Mouse (Mus musculus): ENCODE measurements around the gene Gba.
"Not testable (repeated sequence)": the region's sequence is repeated elsewhere in the genome, so short reads cannot be mapped to it uniquely, and the experiment has no call there.

The Gba gene

DNA sequence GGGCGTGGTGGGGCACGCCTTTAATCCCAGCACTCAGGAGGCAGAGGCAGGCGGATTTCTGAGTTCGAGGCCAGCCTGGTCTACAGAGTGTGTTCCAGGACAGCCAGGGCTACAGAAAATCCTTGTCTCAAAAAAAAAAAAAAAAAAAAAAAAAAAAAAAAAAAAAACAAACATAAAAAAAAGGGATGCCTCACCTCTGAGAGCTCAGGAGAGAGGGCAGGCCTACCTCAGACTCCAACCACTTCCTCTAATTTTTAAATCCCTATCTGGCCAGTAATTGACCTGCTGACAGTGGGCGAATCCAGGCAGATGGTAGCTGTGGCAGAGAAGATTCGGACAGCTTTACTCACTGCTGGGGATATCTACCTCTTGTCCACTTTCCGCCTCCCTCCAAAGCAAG lies 13.7 kb downstream of the Gba start:
- not testable (repeated sequence) for DNase-seq

DNA sequence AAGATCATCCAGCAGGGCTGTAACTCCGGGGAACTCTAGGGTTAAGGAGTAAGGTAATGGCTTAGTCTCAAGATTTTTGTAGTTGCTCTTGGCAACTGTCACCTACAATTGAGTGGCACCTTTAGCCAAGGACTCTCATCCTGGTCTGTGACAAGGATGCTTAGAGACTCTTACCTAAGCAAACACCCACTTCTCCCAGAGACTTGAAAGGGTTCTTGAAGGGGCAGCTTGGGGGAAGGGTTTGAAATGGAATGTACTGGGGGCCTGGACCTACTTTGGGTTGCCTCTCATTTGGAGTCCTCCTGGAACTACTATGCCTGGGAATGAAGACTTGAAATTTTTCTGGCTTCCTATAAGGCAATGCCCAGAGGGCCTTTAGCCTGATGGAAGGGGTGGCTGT lies 15.5 kb downstream of the Gba start:
- DNase-seq = no peak

GRCm38 (mm10) chr3:89219546-89219945 lies 16.8 kb downstream of the Gba start:
- DNase-seq = no peak

DNA sequence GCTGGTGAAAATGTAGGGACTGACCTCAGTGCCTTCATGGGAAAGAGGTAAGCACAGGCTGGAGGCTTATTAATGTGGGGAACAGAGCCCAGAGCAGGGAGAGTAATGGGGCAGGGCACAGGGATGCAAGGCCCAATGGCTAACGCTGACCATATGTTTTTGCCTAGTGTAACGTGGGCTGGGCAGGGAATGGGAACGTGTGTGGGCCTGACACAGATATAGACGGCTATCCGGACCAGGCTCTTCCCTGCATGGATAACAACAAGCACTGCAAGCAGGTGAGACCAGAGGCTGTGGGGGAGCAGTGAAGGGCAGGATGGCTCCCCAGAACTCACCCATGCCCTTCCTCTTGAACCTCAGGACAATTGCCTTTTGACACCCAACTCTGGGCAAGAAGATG lies 18.4 kb downstream of the Gba start:
- DNase-seq = no peak

- no peak for DNase-seq
Observed at GRCm38 (mm10) chr3:89224796-89225195, 22.1 kb downstream of the Gba start.

DNA sequence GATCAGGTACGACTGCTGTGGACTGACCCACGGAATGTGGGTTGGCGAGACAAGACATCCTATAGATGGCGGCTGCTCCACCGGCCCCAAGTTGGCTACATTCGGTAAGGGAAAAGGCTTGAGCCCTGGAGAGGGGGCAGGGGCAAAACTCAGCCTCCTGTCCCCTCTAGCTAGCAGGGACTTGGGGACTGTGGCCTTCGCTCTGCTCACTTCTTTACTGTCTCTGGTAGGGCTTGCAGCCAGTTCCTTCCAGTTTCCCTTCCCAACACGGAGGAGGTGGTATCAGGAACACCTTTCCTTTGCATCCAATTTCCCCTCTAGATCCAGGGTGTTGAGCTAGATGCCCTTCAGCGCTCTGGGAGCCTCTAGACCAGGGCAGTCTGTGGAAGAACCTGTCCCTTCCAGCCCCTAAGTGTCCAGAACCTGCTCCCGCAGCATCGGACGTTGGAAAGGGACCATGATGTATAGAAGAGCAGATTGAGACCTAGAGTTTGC lies 22.6 kb downstream of the Gba start:
- no peak for DNase-seq

- DNase-seq = no peak
Observed at GRCm38 (mm10) chr3:89225918-89226317, 23.2 kb downstream of the Gba start.

- no peak for DNase-seq
Observed at GRCm38 (mm10) chr3:89226361-89226760, 23.6 kb downstream of the Gba start.

DNA sequence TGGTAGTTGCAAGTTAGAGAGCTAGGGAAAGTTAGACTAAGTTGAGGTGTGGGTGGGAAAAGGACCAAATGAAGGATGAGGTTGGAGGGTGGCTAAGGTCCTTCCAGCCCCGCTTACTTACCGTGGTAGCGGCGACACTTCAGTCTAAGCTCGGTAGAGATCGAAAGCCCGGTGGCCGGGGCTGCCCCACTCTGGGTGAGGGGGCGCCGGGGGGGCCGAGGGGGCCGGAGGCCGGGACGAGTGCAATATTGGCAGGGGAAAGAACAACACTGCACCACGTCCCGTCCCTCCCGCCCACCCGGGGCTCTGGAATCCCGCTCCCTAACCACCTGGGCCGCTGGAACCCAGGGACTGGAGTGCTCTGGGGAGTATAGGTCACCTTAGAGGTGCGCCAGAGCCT lies 24.2 kb downstream of the Gba start, which contains the start of gene Mtx1:
Gene Mtx1 (minus strand): TSS at position 189 of the 400 bp plus-strand sequence.
- DNase-seq = no peak

DNA sequence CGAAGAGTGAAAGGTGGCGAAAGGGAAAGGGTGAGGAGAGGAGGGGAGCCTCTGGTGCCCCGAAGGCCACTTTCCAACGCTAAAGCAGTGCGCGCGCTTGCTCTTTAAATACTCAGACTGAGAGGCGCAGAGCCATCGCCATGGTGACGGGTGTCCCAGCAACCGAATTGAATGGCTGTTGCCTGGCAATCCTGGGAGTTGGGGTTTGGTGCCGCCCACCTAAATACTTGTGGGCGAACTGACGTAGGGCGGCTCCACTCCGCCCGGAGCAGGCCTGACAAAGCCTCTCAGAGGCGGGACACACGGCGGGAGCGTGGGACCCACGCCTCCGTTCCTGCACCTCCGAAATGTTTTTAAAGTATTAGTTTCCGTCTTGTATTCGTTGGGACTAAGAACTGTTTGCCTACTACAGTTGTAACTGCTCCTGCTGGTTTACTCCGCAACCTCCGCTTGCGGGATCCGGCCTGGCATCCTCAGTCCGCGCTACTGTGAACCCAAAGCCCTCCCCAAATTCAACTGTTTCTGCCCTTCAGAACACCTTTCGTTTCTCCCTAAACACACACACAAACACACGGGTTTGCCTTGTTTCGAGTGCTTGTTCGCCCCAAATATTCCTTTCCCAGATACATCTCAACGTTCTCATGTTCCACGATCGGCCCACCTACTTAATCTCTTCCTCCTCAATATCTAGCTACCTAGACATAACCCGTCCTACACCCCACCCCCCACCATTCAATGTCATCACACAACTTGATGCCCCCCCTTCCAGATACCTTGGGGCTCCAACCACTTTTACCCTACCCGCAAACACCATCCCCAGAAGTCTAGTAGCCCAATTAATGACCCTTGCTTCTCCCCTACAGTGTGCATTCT lies 24.8 kb downstream of the Gba start:
- DNase-seq = no peak

- peak; percentile 77 for DNase-seq
Observed at GRCm38 (mm10) chr3:89228180-89228549, 25.4 kb downstream of the Gba start.

DNA sequence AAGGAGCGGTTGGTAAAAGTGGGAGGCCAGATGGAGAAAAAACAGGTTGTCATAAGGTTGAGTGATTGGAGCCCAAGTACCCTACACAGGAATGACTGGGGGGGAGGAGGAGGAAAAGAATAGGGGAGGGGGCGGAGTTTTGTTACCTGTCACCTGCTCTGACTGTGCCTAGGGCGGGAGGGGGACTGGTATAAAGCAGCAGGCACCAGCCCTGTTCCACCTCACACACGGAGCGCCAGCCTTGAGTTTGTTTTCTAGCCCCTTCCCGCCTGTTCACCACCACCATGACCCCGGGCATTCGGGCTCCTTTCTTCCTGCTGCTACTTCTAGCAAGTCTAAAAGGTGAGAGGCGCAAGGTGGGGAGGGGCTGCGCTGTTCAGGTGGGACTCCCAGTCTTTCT lies 26.1 kb downstream of the Gba start, which contains the start of gene Muc1:
Gene Muc1 (plus strand): TSS at position 222 of the 400 bp plus-strand sequence.
- DNase-seq = no peak

DNA sequence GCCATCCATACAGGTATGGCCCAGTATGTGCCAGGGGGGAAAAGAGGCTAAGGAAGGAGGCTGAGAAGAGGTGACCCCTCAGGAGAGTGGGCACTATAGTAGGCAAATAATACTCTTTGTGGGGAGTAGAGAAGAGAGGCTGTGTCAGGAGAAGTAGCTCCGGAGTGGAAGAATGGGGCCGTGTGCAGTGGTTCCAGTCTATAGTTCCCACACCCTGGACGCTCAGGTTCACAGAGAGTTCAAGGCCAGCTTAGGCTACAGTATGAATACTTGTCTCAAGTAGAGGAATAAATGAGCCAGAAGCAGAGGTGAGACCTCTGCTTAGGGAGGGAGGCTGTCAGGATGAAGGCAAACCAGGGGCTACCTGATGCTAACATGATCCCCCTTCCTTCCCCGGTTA lies 26.5 kb downstream of the Gba start:
- no peak for DNase-seq

- DNase-seq = no peak
Observed at GRCm38 (mm10) chr3:89230561-89230960, 27.8 kb downstream of the Gba start.

DNA sequence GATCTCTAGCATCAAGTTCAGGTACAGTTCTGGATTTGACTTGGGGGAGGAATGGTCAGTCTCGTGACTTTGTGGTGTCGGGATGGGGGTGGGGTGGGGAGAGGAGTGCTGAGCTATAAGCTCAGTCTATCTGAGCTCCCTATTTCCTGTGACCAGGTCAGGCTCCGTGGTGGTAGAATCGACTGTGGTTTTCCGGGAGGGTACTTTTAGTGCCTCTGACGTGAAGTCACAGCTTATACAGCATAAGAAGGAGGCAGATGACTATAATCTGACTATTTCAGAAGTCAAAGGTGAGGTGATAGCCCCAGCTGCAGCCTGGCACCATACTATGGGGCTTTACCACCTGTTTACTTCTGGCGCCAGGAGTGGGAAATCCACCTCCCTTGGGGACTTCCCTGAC lies 28.6 kb downstream of the Gba start:
- DNase-seq = no peak

DNA sequence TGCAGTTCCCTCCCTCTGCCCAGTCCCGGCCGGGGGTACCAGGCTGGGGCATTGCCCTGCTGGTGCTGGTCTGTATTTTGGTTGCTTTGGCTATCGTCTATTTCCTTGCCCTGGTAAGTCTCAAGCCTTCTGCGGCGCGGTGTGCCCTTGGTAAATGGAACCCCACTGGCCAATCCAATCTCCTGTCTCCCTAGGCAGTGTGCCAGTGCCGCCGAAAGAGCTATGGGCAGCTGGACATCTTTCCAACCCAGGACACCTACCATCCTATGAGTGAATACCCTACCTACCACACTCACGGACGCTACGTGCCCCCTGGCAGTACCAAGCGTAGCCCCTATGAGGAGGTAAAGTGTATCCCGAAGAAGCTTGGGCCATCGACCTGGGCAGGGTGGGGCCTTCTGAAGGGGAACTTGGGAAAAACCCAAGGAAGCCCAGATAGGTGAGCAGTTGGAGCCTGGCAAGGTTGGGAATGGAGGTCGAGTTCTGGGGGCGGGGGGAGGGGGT lies 29.1 kb downstream of the Gba start:
- DNase-seq = no peak

DNA sequence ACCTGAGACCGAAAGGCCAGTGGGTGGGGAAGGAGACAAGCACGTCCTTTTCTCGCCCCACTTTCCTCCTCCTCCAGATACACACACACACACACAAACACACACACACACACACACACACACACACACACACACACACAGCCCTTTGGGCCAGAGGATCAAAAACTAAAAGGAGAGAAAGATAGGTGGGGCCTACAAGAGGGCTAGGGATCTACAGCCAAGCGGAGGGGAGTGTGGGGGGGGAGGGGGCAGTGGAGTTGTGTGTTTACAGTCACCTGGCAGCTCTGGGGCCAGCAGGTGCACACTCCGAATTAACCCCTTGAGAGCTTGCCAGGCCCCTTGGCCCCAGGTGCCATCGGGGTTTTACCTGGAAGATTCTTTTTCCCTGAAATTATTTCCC lies 29.9 kb downstream of the Gba start:
- DNase-seq = no peak

DNA sequence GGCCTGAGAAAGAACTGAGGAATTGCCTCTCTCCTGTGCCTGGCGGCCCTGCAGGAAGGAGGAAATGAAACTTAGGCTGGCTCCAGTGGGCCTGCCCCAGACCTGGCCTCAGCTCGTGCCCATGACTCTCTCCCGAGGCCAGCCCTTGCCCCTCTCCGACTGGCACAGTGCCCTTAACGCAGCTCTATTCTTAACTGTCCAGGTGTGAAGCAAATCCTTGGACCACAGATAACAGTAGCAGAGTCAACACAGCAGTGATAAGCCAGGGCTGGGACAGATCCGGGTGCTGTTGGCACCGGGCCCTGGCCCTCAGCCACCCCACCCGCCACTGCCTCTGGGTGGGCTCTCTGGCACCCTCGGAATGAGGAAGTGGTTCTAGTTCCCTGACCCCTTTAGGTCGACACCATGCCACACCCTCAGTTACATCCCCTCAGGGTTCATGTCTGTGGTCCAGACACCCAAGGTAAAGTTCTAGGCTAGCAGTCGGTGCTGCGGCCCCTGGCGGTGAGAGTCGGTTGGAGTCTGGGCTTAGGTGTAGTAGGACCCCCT lies 30.9 kb downstream of the Gba start:
- no peak for DNase-seq

DNA sequence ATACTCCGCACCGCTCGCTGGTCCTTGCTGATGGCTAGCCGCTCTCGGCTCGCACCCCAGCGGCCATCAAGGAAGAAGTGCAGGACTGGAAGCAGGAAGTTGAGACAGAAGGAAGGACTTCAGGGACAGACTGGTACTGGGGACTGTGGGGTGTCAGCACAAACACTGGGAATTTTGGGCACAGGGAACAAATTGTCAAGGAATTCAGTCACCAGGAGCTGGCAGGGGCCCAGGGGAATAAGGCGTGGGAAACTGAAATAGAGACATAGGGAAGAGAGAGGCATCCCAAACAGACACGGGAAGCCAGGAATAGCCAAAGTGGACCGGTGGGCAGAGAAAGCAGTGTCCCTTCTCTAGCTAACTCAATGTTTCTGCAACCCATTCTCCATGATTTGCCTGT lies 33.8 kb downstream of the Gba start:
- DNase-seq = no peak

DNA sequence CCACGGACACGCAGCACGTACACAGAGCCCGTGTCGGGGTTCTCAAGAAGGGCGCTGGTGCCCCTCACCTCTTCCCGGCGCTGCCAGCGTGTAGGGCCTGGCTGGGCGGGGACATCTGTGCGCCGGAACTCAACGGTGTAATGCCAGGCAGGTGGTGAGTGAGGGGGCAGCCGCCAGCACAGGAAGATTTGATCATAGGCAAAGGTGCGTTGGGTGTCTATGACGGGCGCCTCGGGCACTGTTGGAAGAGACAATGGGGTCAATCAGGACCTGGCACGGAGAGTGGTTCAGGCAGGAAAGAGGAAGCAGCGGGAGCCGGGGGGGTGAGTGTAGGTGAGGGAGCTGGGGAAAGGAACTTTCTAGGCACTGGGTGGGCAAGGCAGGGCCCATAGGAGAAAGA lies 35.0 kb downstream of the Gba start:
- DNase-seq = no peak

- DNase-seq = no peak
Observed at GRCm38 (mm10) chr3:89238494-89238893, 35.8 kb downstream of the Gba start.

GRCm38 (mm10) chr3:89242331-89242895 lies 39.7 kb downstream of the Gba start:
- peak; percentile 70 for DNase-seq

DNA sequence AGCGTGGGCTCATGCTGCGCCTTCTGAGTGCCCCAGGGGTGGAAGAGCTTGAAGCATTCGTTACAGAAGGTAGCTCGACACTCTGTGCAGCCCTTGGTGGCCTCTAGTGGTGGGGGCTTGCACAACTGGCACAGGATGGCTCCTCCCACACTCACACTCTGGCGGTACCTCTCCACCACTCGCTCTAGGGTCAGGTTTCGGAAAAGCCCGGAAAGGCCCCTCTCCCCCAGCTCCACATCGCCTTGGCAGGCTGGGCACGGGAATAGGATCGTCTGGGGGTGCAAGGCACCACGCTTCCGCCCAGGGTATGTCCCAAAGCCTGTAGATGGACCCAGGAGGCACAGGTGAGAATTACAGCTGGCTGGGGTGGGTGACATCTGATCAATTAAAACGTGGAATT lies 40.9 kb downstream of the Gba start:
- DNase-seq = peak; percentile 67
